In genomic region chr9:87144106-87144505, GRCm38 (mm10) we compare ENCODE assay signal across 8 mouse cellular contexts. TPM values are rescaled to one million over a fixed set of nuclear protein-coding genes. Genes with fewer than 3 reads are reported as not detected.
A peak's percentile ranks its signal among the peaks of the same experiment; 100 is the strongest.
DNase-seq lines count a peak whose midpoint lies in the region; ATAC-seq lines count a peak whose summit lies in the region.

Mrap2 (plus strand) TSS chr9:87144306.

- ATAC-seq in embryonic facial prominence, embryonic 12.5 days (ENCODE audit: insufficient number of reproducible peaks, insufficient read depth, low FRiP score, low TSS enrichment): peak; percentile 87
- peak; percentile 58; the same call in 1 of the 2 replicates for ATAC-seq in heart, embryonic 16.5 days (replicated peaks; ENCODE audit: extremely low read depth, insufficient read depth, low FRiP score)
- peak; percentile 58; the same call in 1 of the 2 replicates for ATAC-seq in liver, embryonic 11.5 days (replicated peaks; ENCODE audit: low FRiP score)
- ATAC-seq in neural tube, embryonic 13.5 days (ENCODE audit: low read depth): peak; percentile 97

- WGBS in embryonic facial prominence, embryonic 12.5 days: under 1% methylated on average over 29 of the region's 29 CpGs
- WGBS in heart, embryonic 16.5 days: 1% methylated on average over 29 of the region's 29 CpGs
- 2% methylated on average over 29 of the region's 29 CpGs for WGBS in liver, embryonic 11.5 days
- WGBS in neural tube, embryonic 13.5 days: 2% methylated on average over 29 of the region's 29 CpGs

- H3K9ac ChIP-seq in embryonic facial prominence, embryonic 12.5 days: no peak within 1 kb of the TSS
- peak within 1 kb of the TSS; percentile 29 for H3K9ac ChIP-seq in heart, embryonic 16.5 days (ENCODE audit: low read length)
- 0 out of 2 replicates have a peak within 1 kb of the TSS, but pooled peaks have one; percentile 9 for H3K9ac ChIP-seq in liver, embryonic 11.5 days (ENCODE audit: low read depth, low read length)
- H3K9ac ChIP-seq in neural tube, embryonic 13.5 days: peak within 1 kb of the TSS; percentile 44

- no peak within 1 kb of the TSS for H3K27ac ChIP-seq in embryonic facial prominence, embryonic 12.5 days
- H3K27ac ChIP-seq in heart, embryonic 16.5 days (ENCODE audit: low read length): no peak within 1 kb of the TSS
- H3K27ac ChIP-seq in liver, embryonic 11.5 days (ENCODE audit: low read depth, low read length): no peak within 1 kb of the TSS
- no peak within 1 kb of the TSS for H3K27ac ChIP-seq in neural tube, embryonic 13.5 days (replicated peaks)

- H3K4me1 ChIP-seq in embryonic facial prominence, embryonic 12.5 days: peaks cover 17% of the 10 kb centered on the region; the same call in 1 of the 2 replicates
- peaks cover 7% of the 10 kb centered on the region; the same call in 1 of the 2 replicates for H3K4me1 ChIP-seq in heart, embryonic 16.5 days (ENCODE audit: control insufficient read depth, insufficient read depth, low read length)
- no peaks in the 10 kb centered on the region; the same call in 1 of the 2 replicates for H3K4me1 ChIP-seq in liver, embryonic 11.5 days (replicated peaks; ENCODE audit: control insufficient read depth, insufficient read depth, low read length)
- H3K4me1 ChIP-seq in neural tube, embryonic 13.5 days (replicated peaks): peaks cover 18% of the 10 kb centered on the region

- peaks cover 36% of the 10 kb centered on the region for H3K27me3 ChIP-seq in embryonic facial prominence, embryonic 12.5 days
- H3K27me3 ChIP-seq in heart, embryonic 16.5 days (ENCODE audit: control insufficient read depth, insufficient read depth, low read length): peaks cover 31% of the 10 kb centered on the region
- peaks cover 30% of the 10 kb centered on the region for H3K27me3 ChIP-seq in liver, embryonic 11.5 days (replicated peaks; ENCODE audit: control insufficient read depth, insufficient read depth, low read length)
- H3K27me3 ChIP-seq in neural tube, embryonic 13.5 days: peaks cover 36% of the 10 kb centered on the region

- H3K9me3 ChIP-seq in embryonic facial prominence, embryonic 12.5 days: no peaks in the 10 kb centered on the region
- H3K9me3 ChIP-seq in heart, embryonic 16.5 days (replicated peaks; ENCODE audit: control insufficient read depth, low read length): no peaks in the 10 kb centered on the region
- H3K9me3 ChIP-seq in liver, embryonic 11.5 days (ENCODE audit: control insufficient read depth, low read length): no peaks in the 10 kb centered on the region
- no peaks in the 10 kb centered on the region for H3K9me3 ChIP-seq in neural tube, embryonic 13.5 days

- peak; percentile 17 to 18 for DNase-seq in lung, adult 18-20 months
- DNase-seq in lung, postnatal 25 days (ENCODE audit: low spot score): no peak
- peak; percentile 51 for DNase-seq in kidney, postnatal 14 days
- DNase-seq in liver, embryonic 11.5 days (ENCODE audit: low spot score): peak; percentile 61
- peak; percentile 43 for DNase-seq in urinary bladder, postnatal 25 days (ENCODE audit: low spot score)

- H3K4me3 ChIP-seq in embryonic facial prominence, embryonic 12.5 days: peak within 1 kb of the TSS; percentile 30
- H3K4me3 ChIP-seq in heart, embryonic 16.5 days (ENCODE audit: low read length): peak within 1 kb of the TSS; percentile 47
- peak within 1 kb of the TSS; percentile 24 for H3K4me3 ChIP-seq in liver, embryonic 11.5 days (ENCODE audit: low read depth, low read length)
- peak within 1 kb of the TSS; percentile 41 for H3K4me3 ChIP-seq in neural tube, embryonic 13.5 days

- peak within 1 kb of the TSS; percentile 56 for H3K4me2 ChIP-seq in embryonic facial prominence, embryonic 12.5 days (replicated peaks)
- peak within 1 kb of the TSS; percentile 73 for H3K4me2 ChIP-seq in heart, embryonic 16.5 days (ENCODE audit: low read depth, low read length)
- peak within 1 kb of the TSS; percentile 55 for H3K4me2 ChIP-seq in liver, embryonic 11.5 days
- H3K4me2 ChIP-seq in neural tube, embryonic 13.5 days: peak within 1 kb of the TSS; percentile 76

- no peaks in the 10 kb centered on the region for H3K36me3 ChIP-seq in embryonic facial prominence, embryonic 12.5 days
- no peaks in the 10 kb centered on the region for H3K36me3 ChIP-seq in heart, embryonic 16.5 days (ENCODE audit: control insufficient read depth, insufficient read depth)
- H3K36me3 ChIP-seq in liver, embryonic 11.5 days (ENCODE audit: control insufficient read depth, insufficient read depth, low read length): no peaks in the 10 kb centered on the region
- no peaks in the 10 kb centered on the region for H3K36me3 ChIP-seq in neural tube, embryonic 13.5 days

RNA-seq across cellular contexts. Expression of gene Mrap2, which starts in this region (rescaled TPM):
- 0.19 and 0.43 TPM in 2 replicates for polyA plus RNA-seq in embryonic facial prominence, embryonic 12.5 days (2016; fragmentation: Nextera tagmentation; extraction: Ambion mirVana)
- polyA plus RNA-seq in heart, embryonic 16.5 days (2015; fragmentation: Nextera tagmentation; extraction: Ambion mirVana): 0.07 TPM in 1 of 2 replicates, not detected in the other
- not detected in 2 replicates for polyA plus RNA-seq in liver, embryonic 11.5 days (2014; fragmentation: Nextera tagmentation; extraction: Ambion mirVana)
- polyA plus RNA-seq in neural tube, embryonic 13.5 days (2015; fragmentation: Nextera tagmentation; extraction: Ambion mirVana): 0.47 and 0.61 TPM in 2 replicates

Comparison
In these comparisons a context has a peak if more than half of its experiments do, and no peak if none do; other contexts are left out.
1. Peak in ATAC-seq, H3K4me3 ChIP-seq and H3K4me2 ChIP-seq in embryonic facial prominence, embryonic 12.5 days; RNA of the gene not detected or under 1 TPM.
2. Peak in ATAC-seq, H3K4me3 ChIP-seq, H3K9ac ChIP-seq and H3K4me2 ChIP-seq in heart, embryonic 16.5 days; RNA of the gene not detected or under 1 TPM.
3. Peak in DNase-seq, ATAC-seq, H3K4me3 ChIP-seq, H3K9ac ChIP-seq and H3K4me2 ChIP-seq in liver, embryonic 11.5 days; RNA of the gene not detected or under 1 TPM.
4. Peak in ATAC-seq, H3K4me3 ChIP-seq, H3K9ac ChIP-seq and H3K4me2 ChIP-seq in neural tube, embryonic 13.5 days; RNA of the gene not detected or under 1 TPM.